Mouse (Mus musculus): ENCODE results near the gene Ugt1a8.

The Ugt1a8 gene

GRCm38 (mm10) chr1:88262961-88263360, 175.3 kb downstream of the Ugt1a8 start:
- DNase-seq: no peak

- no peak for DNase-seq
Measured at GRCm38 (mm10) chr1:88263778-88264177, 176.2 kb downstream of the Ugt1a8 start.

GRCm38 (mm10) chr1:88264237-88264868, 176.7 kb downstream of the Ugt1a8 start:
- no peak for DNase-seq

GRCm38 (mm10) chr1:88264869-88265240, 177.2 kb downstream of the Ugt1a8 start:
- no peak for DNase-seq

- no peak for DNase-seq
Measured at GRCm38 (mm10) chr1:88266123-88266522, 178.5 kb downstream of the Ugt1a8 start.

- DNase-seq: no peak
Measured at GRCm38 (mm10) chr1:88267489-88267888, 179.9 kb downstream of the Ugt1a8 start.

- no peak for DNase-seq
Measured at GRCm38 (mm10) chr1:88268070-88268469, 180.5 kb downstream of the Ugt1a8 start.
